Mouse (Mus musculus): Measurements from ENCODE around the gene Ntm.

Ntm gene

GRCm38 (mm10) chr9:29325137-29325536 is 637.8 kb downstream of the Ntm start:
- DNase-seq (ENCODE audit: low spot score in 2 of 2): no peak

- no peak for DNase-seq (ENCODE audit: low spot score in 2 of 2)
Measured at GRCm38 (mm10) chr9:29319197-29319596, 643.7 kb downstream of the Ntm start.

- no peak for DNase-seq (ENCODE audit: low spot score in 2 of 2)
Measured at GRCm38 (mm10) chr9:29318676-29319162, 644.2 kb downstream of the Ntm start.

GRCm38 (mm10) chr9:29317623-29318022 is 645.3 kb downstream of the Ntm start:
- peak in 1 of 2 experiments; percentile 42 for DNase-seq (ENCODE audit: low spot score in 2 of 2)

- no peak for DNase-seq (ENCODE audit: low spot score in 2 of 2)
Measured at GRCm38 (mm10) chr9:29315842-29316241, 647.1 kb downstream of the Ntm start.

GRCm38 (mm10) chr9:29306961-29307360 is 656.0 kb downstream of the Ntm start:
- no peak for DNase-seq (ENCODE audit: low spot score in 2 of 2)

GRCm38 (mm10) chr9:29298340-29298739 is 664.6 kb downstream of the Ntm start:
- DNase-seq (ENCODE audit: low spot score in 2 of 2): no peak

GRCm38 (mm10) chr9:29296752-29297151 is 666.2 kb downstream of the Ntm start:
- DNase-seq (ENCODE audit: low spot score in 2 of 2): no peak

- DNase-seq (ENCODE audit: low spot score in 2 of 2): no peak
Measured at GRCm38 (mm10) chr9:29288003-29288704, 674.8 kb downstream of the Ntm start.

- DNase-seq (ENCODE audit: low spot score in 2 of 2): no peak
Measured at GRCm38 (mm10) chr9:29285144-29285543, 677.8 kb downstream of the Ntm start.

- no peak for DNase-seq (ENCODE audit: low spot score in 2 of 2)
Measured at GRCm38 (mm10) chr9:29272861-29273260, 690.1 kb downstream of the Ntm start.

GRCm38 (mm10) chr9:29269988-29270387 is 693.0 kb downstream of the Ntm start:
- no peak for DNase-seq (ENCODE audit: low spot score in 2 of 2)

- DNase-seq (ENCODE audit: low spot score in 2 of 2): no peak
Measured at GRCm38 (mm10) chr9:29269277-29269646, 693.7 kb downstream of the Ntm start.

GRCm38 (mm10) chr9:29268583-29269276 is 694.2 kb downstream of the Ntm start:
- DNase-seq (ENCODE audit: low spot score in 2 of 2): no peak

GRCm38 (mm10) chr9:29267663-29268062 is 695.3 kb downstream of the Ntm start:
- no peak for DNase-seq (ENCODE audit: low spot score in 2 of 2)

- DNase-seq (ENCODE audit: low spot score in 2 of 2): no peak
Measured at GRCm38 (mm10) chr9:29265177-29265576, 697.8 kb downstream of the Ntm start.

GRCm38 (mm10) chr9:29262836-29263235 is 700.1 kb downstream of the Ntm start:
- no peak for DNase-seq (ENCODE audit: low spot score in 2 of 2)

- no peak for DNase-seq (ENCODE audit: low spot score in 2 of 2)
Measured at GRCm38 (mm10) chr9:29252866-29253265, 710.1 kb downstream of the Ntm start.

GRCm38 (mm10) chr9:29250813-29251212 is 712.1 kb downstream of the Ntm start:
- no peak for DNase-seq (ENCODE audit: low spot score in 2 of 2)

GRCm38 (mm10) chr9:29247812-29248211 is 715.1 kb downstream of the Ntm start:
- DNase-seq (ENCODE audit: low spot score in 2 of 2): no peak

GRCm38 (mm10) chr9:29244006-29244405 is 718.9 kb downstream of the Ntm start:
- no peak for DNase-seq (ENCODE audit: low spot score in 2 of 2)

- DNase-seq (ENCODE audit: low spot score in 2 of 2): no peak
Measured at GRCm38 (mm10) chr9:29242497-29243422, 720.2 kb downstream of the Ntm start.

All from frontal cortex, postnatal 10 days (tissue).